Mouse (Mus musculus): ENCODE measurements at regions not wholly inside any gene's neighbourhood (a gene's known extent, or its start where the extent isn't known, plus 50 kb on each side); places are given as distances from the start of the nearest gene placed in this dataset.

- H3K27me3 ChIP-seq (ENCODE audit: control insufficient read depth, insufficient read depth, low read length): no peaks in the 10 kb centered on the region
- H3K4me3 ChIP-seq (replicated peaks; ENCODE audit: low read depth, low read length): no peak overlapping the region
- no peak overlapping the region for H3K27ac ChIP-seq (replicated peaks; ENCODE audit: low read depth, low read length)
- H3K4me2 ChIP-seq (ENCODE audit: low read length): no peak overlapping the region
- 82% methylated on average over 2 of the region's 2 CpGs for WGBS
- H3K36me3 ChIP-seq (ENCODE audit: control insufficient read depth, insufficient read depth, low read length): no peaks in the 10 kb centered on the region
- H3K9me3 ChIP-seq (ENCODE audit: control insufficient read depth, low read length): no peaks in the 10 kb centered on the region
- no peak overlapping the region for H3K9ac ChIP-seq (replicated peaks; ENCODE audit: low read length)
- no peaks in the 10 kb centered on the region for H3K4me1 ChIP-seq (ENCODE audit: control insufficient read depth, insufficient read depth, low read length)
- DNase-seq (no peak), ATAC-seq (ENCODE audit: low FRiP score, low TSS enrichment) (no peak)
Observed at GRCm38 (mm10) chr5:46021398-46022046, 164.1 kb upstream of the Lcorl start.

- H3K27me3 ChIP-seq (ENCODE audit: control insufficient read depth, insufficient read depth, low read length): no peaks in the 10 kb centered on the region
- H3K9me3 ChIP-seq (ENCODE audit: control insufficient read depth, low read length): no peaks in the 10 kb centered on the region
- no peak overlapping the region for H3K4me2 ChIP-seq (ENCODE audit: low read length)
- H3K27ac ChIP-seq (replicated peaks; ENCODE audit: low read depth, low read length): no peak overlapping the region
- peak; percentile 53 for DNase-seq
- WGBS: 64% methylated on average over 4 of the region's 4 CpGs
- H3K4me3 ChIP-seq (replicated peaks; ENCODE audit: low read depth, low read length): no peak overlapping the region
- no peak overlapping the region for H3K9ac ChIP-seq (replicated peaks; ENCODE audit: low read length)
- no peak; the same call in 1 of the 2 replicates for ATAC-seq (ENCODE audit: low FRiP score, low TSS enrichment)
- no peaks in the 10 kb centered on the region for H3K4me1 ChIP-seq (ENCODE audit: control insufficient read depth, insufficient read depth, low read length)
- H3K36me3 ChIP-seq (ENCODE audit: control insufficient read depth, insufficient read depth, low read length): no peaks in the 10 kb centered on the region
Observed at GRCm38 (mm10) chr5:46020175-46020574, 162.8 kb upstream of the Lcorl start.

GRCm38 (mm10) chr5:46007446-46007845, 150.0 kb upstream of the Lcorl start:
- no peaks in the 10 kb centered on the region for H3K9me3 ChIP-seq (ENCODE audit: control insufficient read depth, low read length)
- ATAC-seq (ENCODE audit: low FRiP score, low TSS enrichment): no peak

GRCm38 (mm10) chr5:46006691-46007090, 149.3 kb upstream of the Lcorl start:
- Histone ChIP-seq H3K36me3 (ENCODE audit: control insufficient read depth, insufficient read depth, low read length) (no peaks in the 10 kb centered on the region), H3K4me3 (replicated peaks; ENCODE audit: low read depth, low read length) (no peak overlapping the region), H3K27ac (replicated peaks; ENCODE audit: low read depth, low read length) (no peak overlapping the region), H3K4me1 (ENCODE audit: control insufficient read depth, insufficient read depth, low read length) (no peaks in the 10 kb centered on the region), H3K27me3 (ENCODE audit: control insufficient read depth, insufficient read depth, low read length) (no peaks in the 10 kb centered on the region), H3K9me3 (ENCODE audit: control insufficient read depth, low read length) (no peaks in the 10 kb centered on the region), H3K4me2 (ENCODE audit: low read length) (no peak overlapping the region), H3K9ac (replicated peaks; ENCODE audit: low read length) (no peak overlapping the region)
- ATAC-seq (ENCODE audit: low FRiP score, low TSS enrichment): no peak
- no peak for DNase-seq
- 88% methylated on average over 2 of the region's 2 CpGs for WGBS

More at GRCm38 (mm10) chr5:46007446-46007845, 150.0 kb upstream of the Lcorl start:
- Histone ChIP-seq H3K4me1 (ENCODE audit: control insufficient read depth, insufficient read depth, low read length) (no peaks in the 10 kb centered on the region), H3K9ac (replicated peaks; ENCODE audit: low read length) (no peak overlapping the region), H3K36me3 (ENCODE audit: control insufficient read depth, insufficient read depth, low read length) (no peaks in the 10 kb centered on the region), H3K27me3 (ENCODE audit: control insufficient read depth, insufficient read depth, low read length) (no peaks in the 10 kb centered on the region), H3K27ac (replicated peaks; ENCODE audit: low read depth, low read length) (no peak overlapping the region), H3K4me2 (ENCODE audit: low read length) (no peak overlapping the region), H3K4me3 (replicated peaks; ENCODE audit: low read depth, low read length) (no peak overlapping the region)
- no peak for DNase-seq
- 76% methylated on average over 9 of the region's 9 CpGs for whole genome bisulfite sequencing

- 70% methylated on average over 3 of the region's 3 CpGs for WGBS
- Histone ChIP-seq H3K9me3 (ENCODE audit: control insufficient read depth, low read length) (no peaks in the 10 kb centered on the region), H3K27ac (replicated peaks; ENCODE audit: low read depth, low read length) (no peak overlapping the region), H3K4me1 (ENCODE audit: control insufficient read depth, insufficient read depth, low read length) (no peaks in the 10 kb centered on the region), H3K36me3 (ENCODE audit: control insufficient read depth, insufficient read depth, low read length) (no peaks in the 10 kb centered on the region), H3K4me2 (ENCODE audit: low read length) (no peak overlapping the region), H3K9ac (replicated peaks; ENCODE audit: low read length) (no peak overlapping the region), H3K4me3 (replicated peaks; ENCODE audit: low read depth, low read length) (no peak overlapping the region), H3K27me3 (ENCODE audit: control insufficient read depth, insufficient read depth, low read length) (no peaks in the 10 kb centered on the region)
- DNase-seq: no peak
- no peak for ATAC-seq (ENCODE audit: low FRiP score, low TSS enrichment)
Observed at GRCm38 (mm10) chr5:46006228-46006627, 148.8 kb upstream of the Lcorl start.

- Histone ChIP-seq H3K4me3 (replicated peaks; ENCODE audit: low read depth, low read length) (no peak overlapping the region), H3K27ac (replicated peaks; ENCODE audit: low read depth, low read length) (no peak overlapping the region), H3K9ac (replicated peaks; ENCODE audit: low read length) (no peak overlapping the region), H3K4me2 (ENCODE audit: low read length) (no peak overlapping the region), H3K4me1 (ENCODE audit: control insufficient read depth, insufficient read depth, low read length) (no peaks in the 10 kb centered on the region), H3K27me3 (ENCODE audit: control insufficient read depth, insufficient read depth, low read length) (no peaks in the 10 kb centered on the region), H3K36me3 (ENCODE audit: control insufficient read depth, insufficient read depth, low read length) (no peaks in the 10 kb centered on the region), H3K9me3 (ENCODE audit: control insufficient read depth, low read length) (no peaks in the 10 kb centered on the region)
- no peak for ATAC-seq (ENCODE audit: low FRiP score, low TSS enrichment)
- 88% methylated on average over 1 of the region's 1 CpGs for WGBS
- no peak for DNase-seq
Observed at GRCm38 (mm10) chr5:46005631-46006030, 148.2 kb upstream of the Lcorl start.

- no peaks in the 10 kb centered on the region for H3K9me3 ChIP-seq (ENCODE audit: control insufficient read depth, low read length)
- WGBS: 89% methylated on average over 5 of the region's 5 CpGs
- DNase-seq (no peak), ATAC-seq (ENCODE audit: low FRiP score, low TSS enrichment) (no peak)
- H3K36me3 ChIP-seq (ENCODE audit: control insufficient read depth, insufficient read depth, low read length): no peaks in the 10 kb centered on the region
- no peak overlapping the region for H3K27ac ChIP-seq (replicated peaks; ENCODE audit: low read depth, low read length)
- no peak overlapping the region for H3K4me3 ChIP-seq (replicated peaks; ENCODE audit: low read depth, low read length)
- no peaks in the 10 kb centered on the region for H3K4me1 ChIP-seq (ENCODE audit: control insufficient read depth, insufficient read depth, low read length)
- no peak overlapping the region for H3K9ac ChIP-seq (replicated peaks; ENCODE audit: low read length)
- H3K27me3 ChIP-seq (ENCODE audit: control insufficient read depth, insufficient read depth, low read length): no peaks in the 10 kb centered on the region
- H3K4me2 ChIP-seq (ENCODE audit: low read length): no peak overlapping the region
Observed at GRCm38 (mm10) chr5:46002011-46002410, 144.6 kb upstream of the Lcorl start.

GRCm38 (mm10) chr5:45957766-45958165, 100.4 kb upstream of the Lcorl start:
- WGBS: 83% methylated on average over 2 of the region's 2 CpGs
- H3K9me3 ChIP-seq (ENCODE audit: control insufficient read depth, low read length): no peaks in the 10 kb centered on the region
- no peaks in the 10 kb centered on the region for H3K27me3 ChIP-seq (ENCODE audit: control insufficient read depth, insufficient read depth, low read length)
- no peak for ATAC-seq (ENCODE audit: low FRiP score, low TSS enrichment)
- no peaks in the 10 kb centered on the region for H3K4me1 ChIP-seq (ENCODE audit: control insufficient read depth, insufficient read depth, low read length)
- H3K4me3 ChIP-seq (replicated peaks; ENCODE audit: low read depth, low read length): no peak overlapping the region
- no peaks in the 10 kb centered on the region for H3K36me3 ChIP-seq (ENCODE audit: control insufficient read depth, insufficient read depth, low read length)
- H3K27ac ChIP-seq (replicated peaks; ENCODE audit: low read depth, low read length): no peak overlapping the region
- no peak overlapping the region for H3K4me2 ChIP-seq (ENCODE audit: low read length)
- DNase-seq: no peak
- no peak overlapping the region for H3K9ac ChIP-seq (replicated peaks; ENCODE audit: low read length)

GRCm38 (mm10) chr5:45943970-45944369, 86.6 kb upstream of the Lcorl start:
- DNase-seq: no peak
- 77% methylated on average over 3 of the region's 3 CpGs for WGBS

More at GRCm38 (mm10) chr5:45943970-45944369, 86.6 kb upstream of the Lcorl start:
- H3K9ac ChIP-seq (replicated peaks; ENCODE audit: low read length): no peak overlapping the region
- no peak overlapping the region for H3K4me2 ChIP-seq (ENCODE audit: low read length)
- ATAC-seq (ENCODE audit: low FRiP score, low TSS enrichment): no peak
- no peak overlapping the region for H3K27ac ChIP-seq (replicated peaks; ENCODE audit: low read depth, low read length)
- no peak overlapping the region for H3K4me3 ChIP-seq (replicated peaks; ENCODE audit: low read depth, low read length)
- H3K9me3 ChIP-seq (ENCODE audit: control insufficient read depth, low read length): no peaks in the 10 kb centered on the region
- no peaks in the 10 kb centered on the region for H3K36me3 ChIP-seq (ENCODE audit: control insufficient read depth, insufficient read depth, low read length)
- no peaks in the 10 kb centered on the region for H3K27me3 ChIP-seq (ENCODE audit: control insufficient read depth, insufficient read depth, low read length)
- H3K4me1 ChIP-seq (ENCODE audit: control insufficient read depth, insufficient read depth, low read length): no peaks in the 10 kb centered on the region
